Mouse (Mus musculus) brown adipose tissue, adult 24 weeks (tissue): Measurements from ENCODE around the gene Csn1s2b. TPM values are rescaled to one million over a fixed set of nuclear protein-coding genes. Genes with fewer than 3 reads are reported as not detected.
"Not testable (repeated sequence)": the region's sequence is repeated elsewhere in the genome, so short reads cannot be mapped to it uniquely, and the experiment has no call there.

Source experiments
- H3K27ac ChIP-seq: fragments of 200-500 bp; replicated peaks from 2 replicates; pipeline ENCODE4 v1.5.1; 2012; ENCODE audit warnings: low read depth, mild to moderate bottlenecking, low read length
- H3K4me1 ChIP-seq: fragments of 200-500 bp; 2 replicates; pipeline ENCODE4 v1.6.1; 2012; ENCODE audit warnings: low read length, mixed read lengths; ENCODE audit not compliant: control insufficient read depth, insufficient read depth, insufficient read length
- H3K4me3 ChIP-seq: fragments of 200-500 bp; 2 replicates; pipeline ENCODE4 v1.5.1; 2012; ENCODE audit warnings: low read depth, mild to moderate bottlenecking, low read length, moderate library complexity; ENCODE audit not compliant: insufficient read depth
- polyA plus RNA-seq: library from polyadenylated mRNA; stranded (reverse); fragments of >200 nt; gene quantifications from 2 replicates; pipeline ENCODE4 v1.2.4, GENCODE M21; 2012; ENCODE audit not compliant: missing spikeins, insufficient read depth, insufficient read length

Csn1s2b gene
- not detected in 2 replicates for polyA plus RNA-seq

DNA sequence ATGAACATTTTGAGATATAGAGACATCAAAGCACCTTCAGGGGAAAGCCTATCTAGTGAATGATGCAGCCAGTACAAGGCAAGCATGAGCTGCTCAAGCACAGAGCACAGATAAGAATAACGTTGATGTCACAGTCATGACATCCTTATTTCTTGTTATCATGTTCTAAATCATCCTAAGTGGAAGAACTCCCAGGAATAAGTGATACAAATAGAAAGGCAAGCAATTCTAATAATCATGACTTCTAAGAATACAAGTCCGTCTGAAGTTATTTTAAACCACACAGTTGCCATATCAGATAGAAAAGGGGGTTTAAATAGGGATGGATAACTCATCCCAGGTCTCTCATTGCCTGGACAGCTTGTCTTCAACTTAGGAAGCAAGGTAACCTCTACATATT lies at the start of gene Csn1s2b:
Gene Csn1s2b, plus strand, starts transcription at position 301 of the 400 bp plus-strand sequence.
- H3K4me1 ChIP-seq, result no peaks in the 10 kb centered on the region
- no peak within 1 kb of the TSS for H3K4me3 ChIP-seq
- no peak within 1 kb of the TSS for H3K27ac ChIP-seq

- no peak overlapping the region for H3K27ac ChIP-seq
- no peak overlapping the region for H3K4me3 ChIP-seq
- H3K4me1 ChIP-seq, result no peaks in the 10 kb centered on the region
Observed at GRCm38 (mm10) chr5:87764546-87764945, 43.3 kb upstream of the Csn1s2b start.

DNA sequence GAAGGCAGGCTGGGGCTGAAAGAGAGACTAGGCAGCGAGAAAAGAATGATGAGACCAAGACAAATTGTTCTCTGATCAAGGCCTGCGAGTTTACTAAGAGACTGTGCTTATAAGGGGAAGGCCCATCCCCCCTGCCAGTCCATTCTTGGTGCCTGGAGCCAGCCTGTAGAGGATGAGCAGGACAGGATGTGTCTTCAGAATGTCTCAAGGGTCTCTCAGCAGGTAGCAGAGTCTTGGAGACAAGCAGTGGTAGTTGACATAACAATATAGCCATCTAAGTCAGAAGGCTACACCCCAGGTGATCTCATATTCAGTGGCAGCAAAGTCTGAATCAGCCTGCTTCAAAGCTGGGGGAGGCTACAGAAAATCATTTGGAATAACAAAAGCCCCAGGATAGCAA lies 35.7 kb upstream of the Csn1s2b start:
- not testable (repeated sequence) for H3K4me3 ChIP-seq, H3K27ac ChIP-seq, H3K4me1 ChIP-seq

- Histone ChIP-seq H3K4me1 (no peaks in the 10 kb centered on the region), H3K27ac (no peak within 1 kb of the TSS), H3K4me3 (no peak within 1 kb of the TSS)
Observed at GRCm38 (mm10) chr5:87774267-87774666, 33.6 kb upstream of the Csn1s2b start, which contains the start of gene Csn1s2a. Gene Csn1s2a (plus strand): TSS chr5:87774567.

DNA sequence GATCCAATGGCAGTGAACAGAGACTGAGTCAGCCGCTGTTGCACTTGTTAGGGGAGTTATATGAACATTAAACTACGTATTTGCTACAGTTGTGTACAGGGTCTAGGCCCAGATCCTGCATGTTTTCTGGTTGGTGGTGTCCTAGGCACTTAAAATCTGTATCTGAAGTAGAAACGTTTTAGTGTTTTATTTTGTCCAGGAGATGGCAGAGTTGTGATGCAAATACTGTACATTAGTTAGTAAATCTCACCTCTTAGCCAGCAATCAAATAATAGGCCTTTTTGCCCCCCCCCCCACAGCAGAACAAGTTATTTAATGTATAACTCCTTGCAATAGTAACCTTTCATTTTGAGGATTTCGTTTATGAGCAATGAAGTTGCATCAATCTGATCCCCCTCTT lies 25.2 kb upstream of the Csn1s2b start:
- no peak overlapping the region for H3K4me3 ChIP-seq
- no peak overlapping the region for H3K27ac ChIP-seq
- no peaks in the 10 kb centered on the region for H3K4me1 ChIP-seq

GRCm38 (mm10) chr5:87809253-87809652 lies 1.4 kb downstream of the Csn1s2b start:
- Histone ChIP-seq H3K4me1 (no peaks in the 10 kb centered on the region), H3K4me3 (no peak overlapping the region), H3K27ac (no peak overlapping the region)

- no peak within 1 kb of the TSS for H3K27ac ChIP-seq
- no peaks in the 10 kb centered on the region for H3K4me1 ChIP-seq
- no peak within 1 kb of the TSS for H3K4me3 ChIP-seq
Observed at GRCm38 (mm10) chr5:87825386-87825785, 17.5 kb downstream of the Csn1s2b start, which contains the start of gene Prr27. Gene Prr27 (plus strand): TSS chr5:87825686.

DNA sequence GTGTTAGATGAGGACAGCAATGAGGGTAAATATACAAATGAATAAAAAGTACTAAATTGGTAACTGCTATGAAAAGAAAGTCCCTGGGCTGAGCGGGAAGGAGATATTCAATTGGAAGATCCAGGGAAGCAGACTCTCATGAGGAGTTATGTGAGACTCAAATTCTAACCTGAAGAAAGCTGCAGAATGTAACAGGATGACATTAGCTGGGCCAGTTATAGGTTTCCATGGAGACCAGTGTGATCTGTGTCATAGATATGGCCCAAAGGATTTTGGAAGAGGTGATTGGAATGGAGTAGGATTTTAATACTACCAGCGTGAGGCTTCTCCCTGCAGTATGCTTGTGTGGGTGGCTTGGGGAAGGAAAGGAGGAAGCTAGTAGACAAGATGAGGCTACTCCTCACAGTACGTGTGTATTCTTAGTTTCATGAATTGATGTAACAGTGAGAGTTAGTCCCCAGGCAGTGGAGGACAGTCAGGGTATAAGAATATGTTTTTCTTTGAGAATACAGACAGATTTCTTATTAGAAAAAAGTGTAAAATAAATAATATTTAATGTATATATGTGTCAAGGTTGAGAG lies 47.3 kb downstream of the Csn1s2b start:
- Histone ChIP-seq H3K27ac (no peak overlapping the region), H3K4me1 (no peaks in the 10 kb centered on the region), H3K4me3 (no peak overlapping the region)

DNA sequence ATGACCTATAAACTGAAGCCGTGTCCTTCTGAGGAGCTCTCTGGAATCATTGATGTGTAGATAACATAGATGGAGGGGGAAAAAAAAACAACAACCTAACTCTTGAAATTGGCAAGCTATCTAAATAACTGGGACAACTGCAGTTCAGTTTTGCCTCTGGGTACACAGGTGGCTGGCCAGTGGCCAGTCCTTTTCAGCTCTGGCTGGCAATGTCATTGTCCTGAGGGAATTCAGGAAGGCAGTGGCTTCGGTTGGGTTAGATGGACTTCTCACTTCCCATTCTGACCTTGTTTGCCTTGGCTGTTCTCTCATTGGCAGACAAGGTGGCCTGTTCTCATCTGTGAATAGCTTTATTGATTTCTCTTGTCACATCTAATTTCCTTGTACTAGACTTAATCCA lies 62.2 kb downstream of the Csn1s2b start:
- Histone ChIP-seq H3K4me3 (no peak overlapping the region), H3K4me1 (no peaks in the 10 kb centered on the region), H3K27ac (no peak overlapping the region)

DNA sequence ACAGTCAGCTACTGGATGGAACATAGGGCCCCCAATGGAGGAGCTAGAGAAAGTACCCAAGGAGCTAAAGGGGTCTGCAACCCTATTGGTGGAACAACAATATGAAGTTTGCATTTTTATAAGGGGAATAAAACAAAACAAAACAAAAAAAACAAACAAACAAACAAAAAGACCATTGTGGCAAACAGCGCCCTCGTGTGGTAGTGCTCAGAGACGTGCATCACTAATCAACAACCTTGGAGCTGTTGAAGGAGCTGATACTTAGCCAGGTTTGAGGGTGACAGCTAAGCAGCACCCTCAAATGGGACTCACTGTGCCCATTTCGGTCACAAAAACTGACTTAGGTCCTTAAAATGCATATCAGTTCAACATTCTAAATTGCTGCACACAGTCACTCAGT lies 63.5 kb downstream of the Csn1s2b start:
- no peaks in the 10 kb centered on the region for H3K4me1 ChIP-seq
- H3K27ac ChIP-seq, result no peak overlapping the region
- H3K4me3 ChIP-seq, result no peak overlapping the region

Other genes starting within 250 kb of the Csn1s2b start
- not detected in 2 replicates for gene Sult1d1, start 239.1 kb upstream of the Csn1s2b start, polyA plus RNA-seq
- 1.7 and 1.8 TPM in 2 replicates for gene Sult1e1, start 216.5 kb upstream of the Csn1s2b start, polyA plus RNA-seq
- gene Csn1s1, start 141.9 kb upstream of the Csn1s2b start, polyA plus RNA-seq, result not detected in 2 replicates
- not detected in 2 replicates for gene Csn2, start 108.5 kb upstream of the Csn1s2b start, polyA plus RNA-seq
- gene Csn1s2a, start 33.5 kb upstream of the Csn1s2b start, polyA plus RNA-seq, result not detected in 2 replicates
- gene Prr27, start 17.6 kb downstream of the Csn1s2b start, polyA plus RNA-seq, result not detected in 2 replicates
- not detected in 2 replicates for gene Odam, start 76.9 kb downstream of the Csn1s2b start, polyA plus RNA-seq
- gene Csn3, start 117.5 kb downstream of the Csn1s2b start, polyA plus RNA-seq, result not detected in 2 replicates
- gene 2310003L06Rik, start 161.4 kb downstream of the Csn1s2b start, polyA plus RNA-seq, result not detected in 2 replicates
- not detected in 2 replicates for gene Gm28434, start 161.4 kb downstream of the Csn1s2b start, polyA plus RNA-seq
- not detected in 2 replicates for gene Cabs1, start 171.4 kb downstream of the Csn1s2b start, polyA plus RNA-seq
- not detected in 2 replicates for gene Smr3a, start 194.5 kb downstream of the Csn1s2b start, polyA plus RNA-seq